Mouse (Mus musculus) heart, adult 2 months (tissue): ENCODE results near the gene Junb. TPM values are rescaled to one million over a fixed set of nuclear protein-coding genes. Genes with fewer than 3 reads are reported as not detected.

Experiments used
- DNase-seq, 2 experiments: peaks; one replicate each; pipeline ENCODE4 v3.0.0; 2021
- H3K27ac ChIP-seq: fragments of 200-600 bp; 2 replicates; pipeline ENCODE4 v1.8.1; 2022
- H3K27me3 ChIP-seq: fragments of 200-500 bp; 2 replicates; pipeline ENCODE4 v1.6.1; 2012; ENCODE audit warnings: mild to moderate bottlenecking, low read length, inconsistent platforms, mixed read lengths; ENCODE audit not compliant: control insufficient read depth, insufficient read depth
- H3K36me3 ChIP-seq: fragments of 200-500 bp; 2 replicates; pipeline ENCODE4 v1.6.1; 2012; ENCODE audit warnings: low read length, inconsistent platforms; ENCODE audit not compliant: control insufficient read depth, insufficient read depth
- H3K4me1 ChIP-seq: fragments of 200-500 bp; 2 replicates; pipeline ENCODE4 v1.6.1; 2011; ENCODE audit warnings: low read length; ENCODE audit not compliant: control insufficient read depth, insufficient read depth
- H3K4me3 ChIP-seq: fragments of 200-600 bp; 2 replicates; pipeline ENCODE4 v1.8.1; 2022
- H3K79me2 ChIP-seq: fragments of 200-500 bp; replicated peaks from 2 replicates; pipeline ENCODE4 v1.6.1; 2012; ENCODE audit warnings: mild to moderate bottlenecking, inconsistent platforms, low read length, moderate library complexity, mixed read lengths; ENCODE audit not compliant: control insufficient read depth, insufficient read depth
- H3K9ac ChIP-seq: fragments of 200-500 bp; 2 replicates; pipeline ENCODE4 v1.6.1; 2012; ENCODE audit warnings: low read depth, mild to moderate bottlenecking, control low read depth, inconsistent platforms, low read length, mixed read lengths
- CTCF ChIP-seq: fragments of 200-600 bp; IDR thresholded peaks from 2 replicates; pipeline ENCODE4 v1.8.1; 2022; ENCODE audit warnings: antibody characterized with exemption, mild to moderate bottlenecking, moderate library complexity
- EP300 ChIP-seq: fragments of 200-500 bp; IDR thresholded peaks from 2 replicates; pipeline ENCODE4 v1.6.1; 2011; ENCODE audit warnings: low read depth, low read length, control low read depth; ENCODE audit not compliant: insufficient read depth
- POLR2A ChIP-seq: fragments of 200-500 bp; IDR thresholded peaks from 2 replicates; pipeline ENCODE4 v1.6.1; 2011; ENCODE audit warnings: mild to moderate bottlenecking, low read depth, low read length, control low read depth; ENCODE audit not compliant: insufficient read depth
- WGBS: fragments of 180-500 bp; shearing (Covaris S2); methylation state at CpG from one replicate; pipeline ENCODE4 v1.1.7; 2018; 5-methylcytosine and 5-hydroxymethylcytosine counted together
- intact Hi-C: fragments of 180-260 bp; cut with DNase I; formaldehyde crosslinking; loops from one replicate; pipeline ENCODE4 v1.15.1; 2025
- polyA plus RNA-seq: library from polyadenylated mRNA; depleted of rRNA; stranded (reverse); fragments of >200 nt; gene quantifications from 2 replicates; pipeline ENCODE4 v1.2.3, GENCODE M21; 2012
- total RNA-seq, 2 experiments: library from RNA; stranded (reverse); gene quantifications; 2 replicates each; pipeline ENCODE4 v1.2.3; 2021

Gene Junb
- total and polyA plus RNA-seq, 3 experiments, result 10.4 to 19.0 (median 17.3) TPM

- intact Hi-C loops, result no loop called here
- Histone ChIP-seq H3K27ac (no peak overlapping the region; the same call in 1 of the 2 replicates), H3K9ac (no peak overlapping the region), H3K4me3 (no peak overlapping the region), H3K4me1 (peaks cover 19% of the 10 kb centered on the region), H3K27me3 (no peaks in the 10 kb centered on the region), H3K79me2 (no peaks in the 10 kb centered on the region), H3K36me3 (no peaks in the 10 kb centered on the region)
- WGBS, result 65% methylated on average over 15 of the region's 15 CpGs
- no peak for DNase-seq
- no peak for TF ChIP-seq CTCF
- no peak for TF ChIP-seq POLR2A
- TF ChIP-seq EP300, result no peak
Observed at GRCm38 (mm10) chr8:84981644-84982498, 3.4 kb upstream of the Junb start.

- H3K4me3 ChIP-seq, result peak overlapping the region; percentile 31; the same call in 1 of the 2 replicates
- H3K79me2 ChIP-seq, result no peaks in the 10 kb centered on the region
- TF ChIP-seq POLR2A, result 0 out of 2 replicates have a peak, but pooled peaks have one; percentile 21
- TF ChIP-seq CTCF, result no peak
- 0 out of 2 replicates have a peak, but pooled peaks have one; percentile 46 for TF ChIP-seq EP300
- WGBS, result 26% methylated on average over 11 of the region's 11 CpGs
- DNase-seq, result peak; percentile 79 to 85
- peak overlapping the region; percentile 99 for H3K27ac ChIP-seq
- intact Hi-C loops, result no loop called here
- H3K27me3 ChIP-seq, result no peaks in the 10 kb centered on the region
- H3K9ac ChIP-seq, result peak overlapping the region; percentile 17; the same call in 1 of the 2 replicates
- H3K4me1 ChIP-seq, result peaks cover 18% of the 10 kb centered on the region
- no peaks in the 10 kb centered on the region for H3K36me3 ChIP-seq
Observed at GRCm38 (mm10) chr8:84980622-84981358, 2.3 kb upstream of the Junb start.

- TF ChIP-seq POLR2A (peak; percentile 59), CTCF (no peak)
- intact Hi-C loops, result loop anchor here (10.0 kb wide), 1 partner anchor 45 kb away; the partner anchor contains the start of genes Asna1 and Trir
- 4% methylated on average over 36 of the region's 42 CpGs for WGBS
- H3K79me2 ChIP-seq, result no peaks in the 10 kb centered on the region
- peaks cover 19% of the 10 kb centered on the region for H3K4me1 ChIP-seq
- peak; percentile 93 to 95 for DNase-seq
- H3K36me3 ChIP-seq, result no peaks in the 10 kb centered on the region
- H3K27me3 ChIP-seq, result no peaks in the 10 kb centered on the region
- peak overlapping the region; percentile 99 for H3K27ac ChIP-seq
- peak overlapping the region; percentile 31 for H3K4me3 ChIP-seq
- H3K9ac ChIP-seq, result peak overlapping the region; percentile 81
Observed at GRCm38 (mm10) chr8:84979599-84980421, 1.3 kb upstream of the Junb start.

GRCm38 (mm10) chr8:84977435-84978247 lies 877 bp downstream of the Junb start:
- Histone ChIP-seq H3K27ac (peak overlapping the region; percentile 99), H3K27me3 (no peaks in the 10 kb centered on the region), H3K36me3 (no peaks in the 10 kb centered on the region; the same call in 1 of the 2 replicates), H3K4me3 (peak overlapping the region; percentile 56), H3K79me2 (no peaks in the 10 kb centered on the region), H3K4me1 (peaks cover 17% of the 10 kb centered on the region), H3K9ac (peak overlapping the region; percentile 91)
- peak; percentile 84 to 86 for DNase-seq
- WGBS, result under 1% methylated on average over 70 of the region's 70 CpGs
- intact Hi-C loops, result loop anchor here (10.0 kb wide), 1 partner anchor 47 kb away; the partner anchor contains the start of genes Asna1 and Trir
- TF ChIP-seq EP300 (0 out of 2 replicates have a peak, but pooled peaks have one; percentile 4), CTCF (no peak), POLR2A (peak; percentile 57)
